Mouse (Mus musculus): ENCODE measurements around the gene Arhgef25.
A peak's percentile ranks its signal among the peaks of the same experiment; 100 is the strongest.

Arhgef25 gene

GRCm38 (mm10) chr10:127135118-127135836 lies 54.6 kb downstream of the Arhgef25 start:
- no peak for DNase-seq

GRCm38 (mm10) chr10:127134394-127135035 lies 55.4 kb downstream of the Arhgef25 start:
- DNase-seq: peak; percentile 38

Measured in kidney, adult 18-20 months (tissue).